Mouse (Mus musculus) kidney, adult 2 months (tissue): ENCODE data around the gene 1110008P14Rik. TPM values are rescaled to one million over a fixed set of nuclear protein-coding genes. Genes with fewer than 3 reads are reported as not detected.
"Not testable (repeated sequence)": the region's sequence is repeated elsewhere in the genome, so short reads cannot be mapped to it uniquely, and the experiment has no call there.

Experiments
- DNase-seq: peaks from one replicate; pipeline ENCODE4 v3.0.0; 2021
- H3K27ac ChIP-seq: fragments of 200-500 bp; 2 replicates; pipeline ENCODE4 v1.5.1; 2012; ENCODE audit warnings: low read depth, low read length, control low read depth, inconsistent platforms; ENCODE audit not compliant: insufficient read depth
- H3K27me3 ChIP-seq: fragments of 200-500 bp; replicated peaks from 2 replicates; pipeline ENCODE4 v1.6.1; 2012; ENCODE audit warnings: mild to moderate bottlenecking, moderate library complexity, low read length, inconsistent platforms; ENCODE audit not compliant: control insufficient read depth, insufficient read depth
- H3K36me3 ChIP-seq: fragments of 200-500 bp; 2 replicates; pipeline ENCODE4 v1.6.1; 2012; ENCODE audit warnings: mild to moderate bottlenecking, moderate library complexity, low read length, inconsistent platforms; ENCODE audit not compliant: control insufficient read depth, insufficient read depth
- H3K4me1 ChIP-seq: fragments of 200-500 bp; 2 replicates; pipeline ENCODE4 v1.6.1; 2011; ENCODE audit warnings: low read length; ENCODE audit not compliant: control insufficient read depth, insufficient read depth
- H3K4me3 ChIP-seq: fragments of 200-500 bp; 2 replicates; pipeline ENCODE4 v1.5.1; 2011; ENCODE audit warnings: mild to moderate bottlenecking, low read depth, low read length, control low read depth; ENCODE audit not compliant: insufficient read depth
- CTCF ChIP-seq: fragments of 200-500 bp; conservative IDR thresholded peaks from 2 replicates; pipeline ENCODE4 v1.5.1; 2011; ENCODE audit warnings: low read depth, mild to moderate bottlenecking, control low read depth, low read length, moderate library complexity, mixed read lengths; ENCODE audit not compliant: insufficient read depth, insufficient read length
- POLR2A ChIP-seq: fragments of 200-500 bp; IDR thresholded peaks from one replicate; pipeline ENCODE4 v1.6.1; 2011; ENCODE audit warnings: low read depth, low read length, control low read depth
- WGBS: fragments of 180-500 bp; shearing (Covaris S2); methylation state at CpG from one replicate; pipeline ENCODE4 v1.1.7; 2018; 5-methylcytosine and 5-hydroxymethylcytosine counted together
- polyA plus RNA-seq: library from polyadenylated mRNA; depleted of rRNA; stranded (reverse); fragments of >200 nt; gene quantifications from 2 replicates; pipeline ENCODE4 v1.2.3, GENCODE M21; 2012

The 1110008P14Rik gene
- polyA plus RNA-seq, 1 experiment, result 182 TPM

GRCm38 (mm10) chr2:32362817-32363340 is 18.9 kb downstream of the 1110008P14Rik start:
- WGBS, result under 1% methylated on average over 53 of the region's 53 CpGs
- peak; percentile 13 for TF ChIP-seq POLR2A
- TF ChIP-seq CTCF, result peak; percentile 77
- Histone ChIP-seq H3K4me3 (peak overlapping the region; percentile 86), H3K36me3 (no peaks in the 10 kb centered on the region), H3K27ac (peak overlapping the region; percentile 72), H3K27me3 (no peaks in the 10 kb centered on the region), H3K4me1 (no peaks in the 10 kb centered on the region; the same call in 1 of the 2 replicates)
- peak; percentile 96 for DNase-seq

GRCm38 (mm10) chr2:32362274-32362673 is 19.5 kb downstream of the 1110008P14Rik start:
- not testable (repeated sequence) for DNase-seq, H3K27me3 ChIP-seq, H3K4me1 ChIP-seq, H3K36me3 ChIP-seq
- Histone ChIP-seq H3K4me3 (peak overlapping the region; percentile 86), H3K27ac (peak overlapping the region; percentile 72)
- WGBS, result 25% methylated on average over 5 of the region's 5 CpGs

- H3K27ac ChIP-seq, result peak overlapping the region; percentile 34; the same call in 1 of the 2 replicates
- DNase-seq, result peak; percentile 82
- peak; percentile 54 for TF ChIP-seq CTCF
- no peak for TF ChIP-seq POLR2A
- H3K4me3 ChIP-seq, result peak overlapping the region; percentile 47
- no peaks in the 10 kb centered on the region; the same call in 1 of the 2 replicates for H3K4me1 ChIP-seq
- H3K27me3 ChIP-seq, result no peaks in the 10 kb centered on the region
- no peaks in the 10 kb centered on the region for H3K36me3 ChIP-seq
- WGBS, result 3% methylated on average over 24 of the region's 24 CpGs
These were observed 20.3 kb downstream of the 1110008P14Rik start for GRCm38 (mm10) chr2:32361437-32361836.

GRCm38 (mm10) chr2:32360741-32361140 is 21.0 kb downstream of the 1110008P14Rik start:
- Histone ChIP-seq H3K36me3 (no peaks in the 10 kb centered on the region), H3K4me1 (no peaks in the 10 kb centered on the region; the same call in 1 of the 2 replicates), H3K27ac (peak overlapping the region; percentile 51; the same call in 1 of the 2 replicates), H3K27me3 (no peaks in the 10 kb centered on the region), H3K4me3 (peak overlapping the region; percentile 53)
- 7% methylated on average over 14 of the region's 14 CpGs for WGBS
- peak; percentile 93 for DNase-seq
- no peak for TF ChIP-seq CTCF
- no peak for TF ChIP-seq POLR2A

GRCm38 (mm10) chr2:32358381-32358780 is 23.4 kb downstream of the 1110008P14Rik start:
- TF ChIP-seq CTCF, result no peak
- TF ChIP-seq POLR2A, result no peak
- no peaks in the 10 kb centered on the region for H3K27me3 ChIP-seq
- H3K4me3 ChIP-seq, result no peak overlapping the region
- H3K36me3 ChIP-seq, result no peaks in the 10 kb centered on the region
- no peak for DNase-seq
- H3K27ac ChIP-seq, result no peak overlapping the region
- 77% methylated on average over 10 of the region's 10 CpGs for WGBS
- peaks cover 2% of the 10 kb centered on the region; the same call in 1 of the 2 replicates for H3K4me1 ChIP-seq

- Histone ChIP-seq H3K4me3 (no peak overlapping the region), H3K27ac (no peak overlapping the region), H3K36me3 (no peaks in the 10 kb centered on the region), H3K27me3 (no peaks in the 10 kb centered on the region), H3K4me1 (peaks cover 3% of the 10 kb centered on the region; the same call in 1 of the 2 replicates)
- no peak for TF ChIP-seq CTCF
- TF ChIP-seq POLR2A, result no peak
- no peak for DNase-seq
- 81% methylated on average over 3 of the region's 3 CpGs for WGBS
These were observed 24.0 kb downstream of the 1110008P14Rik start for GRCm38 (mm10) chr2:32357710-32358109.

- no peaks in the 10 kb centered on the region; the same call in 1 of the 2 replicates for H3K27me3 ChIP-seq
- no peak for TF ChIP-seq POLR2A
- no peak for TF ChIP-seq CTCF
- no peak overlapping the region for H3K27ac ChIP-seq
- H3K4me3 ChIP-seq, result no peak overlapping the region
- 75% methylated on average over 10 of the region's 10 CpGs for WGBS
- H3K36me3 ChIP-seq, result no peaks in the 10 kb centered on the region
- H3K4me1 ChIP-seq, result peaks cover 3% of the 10 kb centered on the region; the same call in 1 of the 2 replicates
- no peak for DNase-seq
These were observed 25.5 kb downstream of the 1110008P14Rik start for GRCm38 (mm10) chr2:32356216-32356615.
